Mouse (Mus musculus): Measurements from ENCODE around the gene Gm20662. TPM values are rescaled to one million over a fixed set of nuclear protein-coding genes. Genes with fewer than 3 reads are reported as not detected.
A peak's percentile ranks its signal among the peaks of the same experiment; 100 is the strongest.

Gene Gm20662
- polyA plus RNA-seq, 1 experiment from 2014 or later = 1.5 TPM

- peaks cover 28% of the 10 kb centered on the region for H3K36me3 ChIP-seq
- no peak overlapping the region for H3K9ac ChIP-seq
- peak overlapping the region; percentile 66 for H3K27ac ChIP-seq (ENCODE audit: poor library complexity, severe bottlenecking)
- no peaks in the 10 kb centered on the region for H3K27me3 ChIP-seq (replicated peaks)
- no peaks in the 10 kb centered on the region for H3K9me3 ChIP-seq (replicated peaks)
- H3K4me2 ChIP-seq = no peak overlapping the region
- 59% methylated on average over 4 of the region's 4 CpGs for WGBS
- H3K4me3 ChIP-seq = no peak overlapping the region
- no peak for ATAC-seq (ENCODE audit: insufficient number of reproducible peaks, low FRiP score)
- H3K4me1 ChIP-seq (replicated peaks) = peaks cover 28% of the 10 kb centered on the region
These were observed 75.7 kb downstream of the Gm20662 start for GRCm38 (mm10) chr9:108071801-108072200.

DNA sequence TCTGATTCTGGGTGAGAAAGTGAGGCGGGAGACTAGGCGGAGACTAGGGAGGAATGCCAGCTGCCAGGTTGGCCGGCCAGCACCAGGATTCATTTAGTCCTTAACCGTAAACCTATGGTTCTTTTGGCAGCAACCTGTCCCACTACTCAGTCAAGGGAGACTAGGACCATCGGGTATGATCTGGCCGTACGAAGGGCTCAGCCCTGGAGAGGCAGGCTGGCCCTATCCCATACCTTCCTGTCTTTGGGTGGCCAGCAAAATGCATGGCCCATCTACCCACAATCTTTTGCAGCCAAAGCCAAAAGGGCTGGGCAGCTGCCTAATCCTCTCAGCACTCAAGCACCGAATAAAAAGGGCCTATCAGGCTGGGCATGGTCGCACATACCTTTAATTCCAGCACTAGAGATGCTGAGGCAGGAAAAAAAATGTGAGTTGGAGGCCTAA is 76.4 kb downstream of the Gm20662 start:
- Histone ChIP-seq H3K9ac (no peak overlapping the region), H3K36me3 (peaks cover 31% of the 10 kb centered on the region), H3K4me3 (no peak overlapping the region), H3K27ac (ENCODE audit: poor library complexity, severe bottlenecking) (peak overlapping the region; percentile 66), H3K27me3 (replicated peaks) (no peaks in the 10 kb centered on the region), H3K4me2 (no peak overlapping the region), H3K9me3 (replicated peaks) (no peaks in the 10 kb centered on the region), H3K4me1 (replicated peaks) (peaks cover 28% of the 10 kb centered on the region)
- no peak for ATAC-seq (ENCODE audit: insufficient number of reproducible peaks, low FRiP score)
- WGBS = 42% methylated on average over 9 of the region's 9 CpGs

GRCm38 (mm10) chr9:108073141-108073930 is 77.2 kb downstream of the Gm20662 start:
- no peak overlapping the region for H3K4me2 ChIP-seq
- H3K27ac ChIP-seq (ENCODE audit: poor library complexity, severe bottlenecking) = peak overlapping the region; percentile 66
- no peaks in the 10 kb centered on the region for H3K27me3 ChIP-seq (replicated peaks)

GRCm38 (mm10) chr9:108080168-108080567 is 84.0 kb downstream of the Gm20662 start, which contains the start of gene Mst1:
Mst1 (plus strand) TSS chr9:108080436.
- Histone ChIP-seq H3K9me3 (replicated peaks) (no peaks in the 10 kb centered on the region), H3K4me2 (peak within 1 kb of the TSS; percentile 94), H3K27ac (ENCODE audit: poor library complexity, severe bottlenecking) (peak within 1 kb of the TSS; percentile 71), H3K4me3 (peak within 1 kb of the TSS; percentile 86), H3K36me3 (peaks cover 18% of the 10 kb centered on the region), H3K27me3 (replicated peaks) (peaks cover 49% of the 10 kb centered on the region), H3K9ac (peak within 1 kb of the TSS; percentile 97), H3K4me1 (replicated peaks) (peaks cover 35% of the 10 kb centered on the region)
- ATAC-seq (ENCODE audit: insufficient number of reproducible peaks, low FRiP score) = peak; percentile 81
- 73% methylated on average over 5 of the region's 5 CpGs for WGBS

More at GRCm38 (mm10) chr9:108073141-108073930, 77.2 kb downstream of the Gm20662 start:
- peak overlapping the region; percentile 26 for H3K9ac ChIP-seq
- H3K4me1 ChIP-seq (replicated peaks) = peaks cover 33% of the 10 kb centered on the region
- peaks cover 29% of the 10 kb centered on the region for H3K36me3 ChIP-seq
- peak; percentile 36; the same call in 1 of the 2 replicates for ATAC-seq (ENCODE audit: insufficient number of reproducible peaks, low FRiP score)
- 59% methylated on average over 7 of the region's 7 CpGs for whole genome bisulfite sequencing
- H3K4me3 ChIP-seq = no peak overlapping the region
- no peaks in the 10 kb centered on the region for H3K9me3 ChIP-seq (replicated peaks)

DNA sequence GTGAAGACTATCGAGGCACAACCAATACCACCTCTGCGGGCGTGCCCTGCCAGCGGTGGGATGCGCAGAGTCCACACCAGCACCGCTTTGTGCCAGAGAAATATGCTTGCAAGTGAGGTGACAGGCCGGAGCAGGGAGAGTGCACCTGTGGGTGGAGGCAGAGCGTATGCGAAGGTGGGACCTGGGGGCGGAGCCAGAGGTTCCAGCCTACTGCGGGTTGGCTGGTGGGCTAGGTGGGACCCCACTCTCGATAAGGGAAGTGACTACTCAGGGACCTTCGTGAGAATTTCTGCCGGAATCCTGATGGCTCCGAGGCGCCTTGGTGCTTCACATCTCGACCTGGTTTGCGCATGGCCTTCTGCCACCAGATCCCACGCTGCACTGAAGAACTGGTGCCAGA is 86.4 kb downstream of the Gm20662 start:
- peaks cover 49% of the 10 kb centered on the region for H3K27me3 ChIP-seq (replicated peaks)
- peak overlapping the region; percentile 23 for H3K4me3 ChIP-seq
- H3K9ac ChIP-seq = peak overlapping the region; percentile 13; the same call in 1 of the 2 replicates
- no peaks in the 10 kb centered on the region for H3K9me3 ChIP-seq (replicated peaks)
- ATAC-seq (ENCODE audit: insufficient number of reproducible peaks, low FRiP score) = no peak
- 6% methylated on average over 19 of the region's 19 CpGs for WGBS
- H3K4me1 ChIP-seq (replicated peaks) = peaks cover 35% of the 10 kb centered on the region
- H3K36me3 ChIP-seq = peaks cover 36% of the 10 kb centered on the region
- H3K4me2 ChIP-seq = peak overlapping the region; percentile 50
- no peak overlapping the region for H3K27ac ChIP-seq (ENCODE audit: poor library complexity, severe bottlenecking)

- H3K4me3 ChIP-seq = peak within 1 kb of the TSS; percentile 23
- peak within 1 kb of the TSS; percentile 50 for H3K4me2 ChIP-seq
- H3K27me3 ChIP-seq (replicated peaks) = peaks cover 49% of the 10 kb centered on the region
- 24% methylated on average over 12 of the region's 12 CpGs for WGBS
- peaks cover 41% of the 10 kb centered on the region for H3K36me3 ChIP-seq
- ATAC-seq (ENCODE audit: insufficient number of reproducible peaks, low FRiP score) = no peak
- H3K4me1 ChIP-seq (replicated peaks) = peaks cover 30% of the 10 kb centered on the region
- H3K9me3 ChIP-seq (replicated peaks) = no peaks in the 10 kb centered on the region
- H3K27ac ChIP-seq (ENCODE audit: poor library complexity, severe bottlenecking) = no peak within 1 kb of the TSS
- peak within 1 kb of the TSS; percentile 13; the same call in 1 of the 2 replicates for H3K9ac ChIP-seq
These were observed 86.9 kb downstream of the Gm20662 start, which contains the start of gene Rnf123 for GRCm38 (mm10) chr9:108082988-108083431. Rnf123 (minus strand) TSS chr9:108083346.

DNA sequence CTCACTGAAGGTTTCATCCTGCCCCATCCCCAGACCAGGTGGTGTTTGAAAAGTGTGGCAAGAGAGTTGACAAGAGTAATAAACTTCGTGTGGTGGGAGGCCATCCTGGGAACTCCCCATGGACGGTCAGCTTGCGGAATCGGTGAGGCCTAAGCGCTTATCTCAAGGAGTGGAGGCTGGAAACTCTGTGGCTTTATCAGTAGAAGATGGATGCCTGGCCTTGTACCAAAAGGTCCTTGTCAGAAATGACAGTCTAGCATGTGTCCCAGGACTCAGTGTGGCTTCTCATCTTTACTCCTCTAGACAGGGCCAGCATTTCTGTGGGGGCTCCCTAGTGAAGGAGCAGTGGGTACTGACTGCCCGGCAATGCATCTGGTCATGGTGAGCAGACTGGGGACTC is 87.4 kb downstream of the Gm20662 start:
- Histone ChIP-seq H3K9ac (no peak overlapping the region), H3K4me3 (no peak overlapping the region), H3K27me3 (replicated peaks) (peaks cover 49% of the 10 kb centered on the region), H3K36me3 (peaks cover 47% of the 10 kb centered on the region), H3K9me3 (replicated peaks) (no peaks in the 10 kb centered on the region), H3K4me1 (replicated peaks) (peaks cover 25% of the 10 kb centered on the region), H3K4me2 (no peak overlapping the region), H3K27ac (ENCODE audit: poor library complexity, severe bottlenecking) (no peak overlapping the region)
- ATAC-seq (ENCODE audit: insufficient number of reproducible peaks, low FRiP score) = no peak
- 36% methylated on average over 6 of the region's 6 CpGs for WGBS

- Histone ChIP-seq H3K4me1 (replicated peaks) (peaks cover 18% of the 10 kb centered on the region), H3K4me3 (no peak overlapping the region), H3K4me2 (no peak overlapping the region), H3K9ac (no peak overlapping the region), H3K27me3 (replicated peaks) (peaks cover 46% of the 10 kb centered on the region), H3K9me3 (replicated peaks) (no peaks in the 10 kb centered on the region), H3K27ac (ENCODE audit: poor library complexity, severe bottlenecking) (no peak overlapping the region), H3K36me3 (peaks cover 64% of the 10 kb centered on the region)
- no peak for ATAC-seq (ENCODE audit: insufficient number of reproducible peaks, low FRiP score)
- WGBS = 89% methylated on average over 4 of the region's 4 CpGs
These were observed 89.1 kb downstream of the Gm20662 start for GRCm38 (mm10) chr9:108085261-108085660.

GRCm38 (mm10) chr9:108090611-108091120 is 94.5 kb downstream of the Gm20662 start:
- no peak overlapping the region for H3K9ac ChIP-seq
- no peak overlapping the region for H3K27ac ChIP-seq (ENCODE audit: poor library complexity, severe bottlenecking)
- ATAC-seq (ENCODE audit: insufficient number of reproducible peaks, low FRiP score) = no peak
- no peaks in the 10 kb centered on the region for H3K9me3 ChIP-seq (replicated peaks)
- no peaks in the 10 kb centered on the region for H3K27me3 ChIP-seq (replicated peaks)
- no peak overlapping the region for H3K4me3 ChIP-seq
- H3K36me3 ChIP-seq = peaks cover 70% of the 10 kb centered on the region
- peaks cover 16% of the 10 kb centered on the region for H3K4me1 ChIP-seq (replicated peaks)
- no peak overlapping the region for H3K4me2 ChIP-seq
- 94% methylated on average over 7 of the region's 7 CpGs for WGBS

- Histone ChIP-seq H3K9me3 (replicated peaks) (no peaks in the 10 kb centered on the region), H3K4me1 (replicated peaks) (peaks cover 37% of the 10 kb centered on the region), H3K4me3 (peak overlapping the region; percentile 71), H3K27me3 (replicated peaks) (no peaks in the 10 kb centered on the region), H3K36me3 (peaks cover 40% of the 10 kb centered on the region), H3K27ac (ENCODE audit: poor library complexity, severe bottlenecking) (no peak overlapping the region), H3K9ac (peak overlapping the region; percentile 83), H3K4me2 (peak overlapping the region; percentile 93)
- WGBS = 67% methylated on average over 10 of the region's 10 CpGs
- ATAC-seq (ENCODE audit: insufficient number of reproducible peaks, low FRiP score) = no peak
These were observed 97.4 kb downstream of the Gm20662 start for GRCm38 (mm10) chr9:108093586-108093985.

GRCm38 (mm10) chr9:108094184-108094941 is 98.2 kb downstream of the Gm20662 start, which contains the start of gene Apeh:
Apeh (minus strand) TSS chr9:108094606.
- no peaks in the 10 kb centered on the region for H3K27me3 ChIP-seq (replicated peaks)
- no peaks in the 10 kb centered on the region for H3K9me3 ChIP-seq (replicated peaks)
- H3K36me3 ChIP-seq = peaks cover 33% of the 10 kb centered on the region
- H3K4me1 ChIP-seq (replicated peaks) = peaks cover 37% of the 10 kb centered on the region
- WGBS = under 1% methylated on average over 52 of the region's 52 CpGs
- H3K4me2 ChIP-seq = peak within 1 kb of the TSS; percentile 93
- H3K9ac ChIP-seq = peak within 1 kb of the TSS; percentile 83
- H3K27ac ChIP-seq (ENCODE audit: poor library complexity, severe bottlenecking) = peak within 1 kb of the TSS; percentile 78
- ATAC-seq (ENCODE audit: insufficient number of reproducible peaks, low FRiP score) = peak; percentile 95
- peak within 1 kb of the TSS; percentile 71 for H3K4me3 ChIP-seq

Measured in heart, embryonic 12.5 days (tissue).